In the genomic region with DNA sequence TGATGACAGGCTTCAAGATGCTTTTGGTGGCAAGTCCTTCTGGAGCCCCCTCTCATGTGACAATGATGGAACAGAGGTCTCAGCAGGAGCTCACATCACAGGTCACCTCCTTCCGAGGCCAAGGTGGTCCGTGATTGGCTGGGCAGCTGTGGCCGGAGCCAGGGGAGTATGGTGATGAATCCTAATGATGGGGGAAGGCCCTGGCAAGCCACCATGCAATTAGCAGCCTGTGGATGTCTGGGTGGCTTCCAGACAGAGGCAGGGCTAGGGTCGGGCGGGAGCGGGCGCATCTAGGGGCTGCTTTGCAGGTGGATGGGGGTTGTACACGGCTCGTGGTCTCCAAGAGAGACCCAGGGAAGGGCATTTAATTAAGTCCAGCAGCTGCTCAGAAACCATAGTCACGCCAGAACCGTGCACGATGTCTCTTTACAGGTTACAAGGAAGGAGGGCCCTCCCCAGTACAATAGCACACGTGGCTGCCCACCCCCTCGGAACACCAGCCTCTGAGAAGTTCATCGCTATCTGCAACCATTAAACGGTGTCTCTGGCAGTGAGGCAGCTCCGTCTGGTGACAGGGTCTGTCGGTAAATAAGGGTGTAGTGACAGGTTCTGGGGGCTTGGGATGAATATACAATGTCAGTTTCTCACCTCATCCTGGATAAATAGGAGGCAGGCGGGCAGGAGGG, we compare ENCODE assay signal across 10 mouse cellular contexts.
DNase-seq lines count a peak whose midpoint lies in the region; ATAC-seq lines count a peak whose summit lies in the region.
"Had no signal": no experiment of that assay in that cellular context is flagged by ENCODE, and none has a peak within 500 bp of the region (broad histone marks: within the 10 kb centered on the region; RNA-seq: fewer than 3 reads in every experiment).

No protein-coding gene starts in this region.

- ATAC-seq in hindbrain, embryonic 13.5 days (ENCODE audit: low FRiP score), result peak; percentile 81
- peak; percentile 79 for ATAC-seq in midbrain, embryonic 14.5 days (ENCODE audit: low FRiP score, low TSS enrichment)
- no peak for ATAC-seq in cerebellum, adult (ENCODE audit: insufficient number of reproducible peaks, low FRiP score, low TSS enrichment)

- no peak overlapping the region; the same call in 1 of the 2 replicates for H3K9ac ChIP-seq in hindbrain, embryonic 13.5 days
- no peak overlapping the region; the same call in 1 of the 2 replicates for H3K9ac ChIP-seq in midbrain, embryonic 14.5 days (replicated peaks; ENCODE audit: low read length)

- 11% methylated on average over 19 of the region's 19 CpGs for WGBS in hindbrain, embryonic 13.5 days
- 9% methylated on average over 19 of the region's 19 CpGs for WGBS in midbrain, embryonic 14.5 days

- intact Hi-C loops in left cerebral cortex, postnatal 10 days (cut with DNase I), result no loop called here

- peak overlapping the region; percentile 8; the same call in 1 of the 2 replicates for H3K4me2 ChIP-seq in hindbrain, embryonic 13.5 days
- peak overlapping the region; percentile 28; the same call in 1 of the 2 replicates for H3K4me2 ChIP-seq in midbrain, embryonic 14.5 days (ENCODE audit: low read length)

- no peak overlapping the region for H3K4me3 ChIP-seq in hindbrain, embryonic 13.5 days
- no peak overlapping the region for H3K4me3 ChIP-seq in midbrain, embryonic 14.5 days (replicated peaks; ENCODE audit: low read depth, low read length)
- H3K4me3 ChIP-seq: megakaryocyte, embryonic 14.5 days had no signal

- H3K9me3 ChIP-seq in hindbrain, embryonic 13.5 days, result no peaks in the 10 kb centered on the region
- H3K9me3 ChIP-seq in midbrain, embryonic 14.5 days (ENCODE audit: control insufficient read depth, low read length), result no peaks in the 10 kb centered on the region
- H3K9me3 ChIP-seq: megakaryocyte, embryonic 14.5 days had no signal

- peaks cover 47% of the 10 kb centered on the region for H3K27me3 ChIP-seq in hindbrain, embryonic 13.5 days
- H3K27me3 ChIP-seq in midbrain, embryonic 14.5 days (ENCODE audit: control insufficient read depth, insufficient read depth, low read length), result no peaks in the 10 kb centered on the region

- DNase-seq in left cerebral cortex, postnatal 10 days (ENCODE audit: extremely low spot score in 1 of 2, low spot score in 2 of 2), result peak; percentile 50 to 62
- DNase-seq in left cerebral cortex, adult 11 months (ENCODE audit: low spot score), result no peak
- DNase-seq in midbrain, embryonic 14.5 days, result peak; percentile 80
- DNase-seq in gastrocnemius, adult 18-20 months (ENCODE audit: low spot score), result no peak
- DNase-seq in adrenal gland, postnatal 25 days, result no peak
- no peak for DNase-seq in ovary, postnatal 36 days (ENCODE audit: low spot score)
- DNase-seq: adrenal gland, postnatal 14 days had no signal

- peak overlapping the region; percentile 66 for H3K27ac ChIP-seq in hindbrain, embryonic 13.5 days
- H3K27ac ChIP-seq in midbrain, embryonic 14.5 days (replicated peaks; ENCODE audit: low read depth, low read length), result peak overlapping the region; percentile 83

- H3K36me3 ChIP-seq in hindbrain, embryonic 13.5 days, result no peaks in the 10 kb centered on the region
- no peaks in the 10 kb centered on the region for H3K36me3 ChIP-seq in midbrain, embryonic 14.5 days (ENCODE audit: control insufficient read depth, insufficient read depth, low read length)

- H3K4me1 ChIP-seq in hindbrain, embryonic 13.5 days (replicated peaks), result peaks cover 44% of the 10 kb centered on the region
- H3K4me1 ChIP-seq in midbrain, embryonic 14.5 days (ENCODE audit: control insufficient read depth, insufficient read depth, low read length), result peaks cover 39% of the 10 kb centered on the region

Comparison
In these comparisons a context has a peak if more than half of its experiments do, and no peak if none do; other contexts are left out.
1. DNase-seq: peak in left cerebral cortex, postnatal 10 days (2 of 2) and midbrain, embryonic 14.5 days (single experiment); none in left cerebral cortex, adult 11 months (single experiment), gastrocnemius, adult 18-20 months (single experiment), adrenal gland, postnatal 25 days (single experiment) and ovary, postnatal 36 days (single experiment).